Mouse (Mus musculus) thymus, postnatal 36 days (tissue): ENCODE data around the gene Fcgr1.
"Not testable (repeated sequence)": the region's sequence is repeated elsewhere in the genome, so short reads cannot be mapped to it uniquely, and the experiment has no call there.

Experiments used
- DNase-seq, 2 experiments: peaks; one replicate each; pipeline ENCODE4 v3.0.0; 2022; ENCODE audit warnings: mixed read lengths in 2 of 2

Gene Fcgr1

DNA sequence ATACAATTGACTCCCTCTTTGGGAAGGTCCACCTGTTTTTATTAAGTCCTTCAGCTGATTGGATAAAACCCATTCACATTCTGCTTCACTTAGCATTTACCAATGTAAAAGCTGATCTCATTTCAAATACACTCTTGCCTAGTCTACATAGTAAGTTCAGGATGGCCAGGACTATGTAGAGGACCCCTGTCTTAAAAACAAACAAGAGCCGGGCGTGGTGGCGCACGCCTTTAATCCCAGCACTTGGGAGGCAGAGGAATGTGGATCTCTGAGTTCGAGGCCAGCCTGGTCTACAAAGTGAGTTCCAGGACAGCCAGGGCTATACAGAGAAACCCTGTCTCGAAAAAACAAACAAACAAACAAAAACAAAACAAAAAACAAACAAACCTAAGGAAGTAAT lies 30.0 kb upstream of the Fcgr1 start:
- not testable (repeated sequence) for DNase-seq

DNA sequence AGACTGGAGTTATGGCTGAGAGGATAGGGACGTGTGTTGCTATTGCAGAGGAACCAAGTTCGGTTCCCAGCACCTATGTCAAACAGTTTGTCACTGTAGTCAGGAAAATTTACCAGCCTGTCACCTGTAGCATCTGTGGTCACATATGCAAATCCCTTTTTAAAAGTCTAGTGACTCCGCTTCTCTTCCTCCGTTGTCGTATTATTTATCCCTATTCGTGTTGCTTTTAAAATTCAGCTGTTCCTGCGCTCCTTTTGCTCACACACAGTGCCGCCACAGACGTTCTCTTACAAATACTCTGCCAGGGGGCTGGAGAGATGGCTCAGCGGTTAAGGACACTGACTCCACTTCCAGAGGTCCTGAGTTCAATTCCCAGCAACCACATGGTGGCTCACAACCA lies 28.8 kb upstream of the Fcgr1 start:
- no peak for DNase-seq

DNA sequence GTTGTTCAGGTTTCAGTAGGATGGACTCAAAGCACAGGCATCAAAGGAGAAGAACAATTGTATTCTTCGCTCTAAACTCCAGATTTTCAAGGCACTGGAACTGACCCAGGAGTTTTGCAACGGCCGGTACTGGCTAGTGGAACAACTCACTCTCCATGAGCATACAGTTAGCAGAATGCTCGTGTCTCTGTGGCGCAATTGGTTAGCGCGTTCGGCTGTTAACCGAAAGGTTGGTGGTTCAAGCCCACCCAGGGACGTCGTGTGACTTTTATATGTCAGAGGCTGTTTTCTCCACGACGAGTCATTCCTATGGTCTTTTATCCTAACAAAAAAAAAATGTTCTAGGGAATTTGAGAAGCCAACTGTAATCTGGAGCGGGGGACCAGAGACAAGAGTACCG lies 28.1 kb upstream of the Fcgr1 start:
- DNase-seq: no peak

DNA sequence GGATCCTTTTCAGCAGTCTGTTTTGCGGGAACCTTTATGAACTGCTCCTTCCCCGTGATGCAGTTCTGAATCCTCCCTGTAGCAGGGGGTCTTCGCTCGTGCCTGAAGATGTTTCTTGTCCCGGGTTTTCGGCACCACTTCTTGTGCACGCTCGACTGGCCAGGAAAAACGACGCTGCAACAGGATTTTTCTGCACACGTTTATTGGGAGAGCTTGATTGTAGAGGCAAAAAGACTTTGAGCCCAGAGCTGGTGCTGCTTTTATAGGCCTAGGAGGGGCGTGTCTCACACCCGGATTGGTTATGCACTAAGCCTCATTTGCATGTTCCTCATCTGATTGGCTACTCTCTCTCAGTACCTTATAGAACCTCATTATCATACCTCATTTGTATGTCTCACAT lies 26.2 kb upstream of the Fcgr1 start:
- not testable (repeated sequence) for DNase-seq

- no peak for DNase-seq
Measured at GRCm38 (mm10) chr3:96312341-96313098, 18.8 kb upstream of the Fcgr1 start.

DNA sequence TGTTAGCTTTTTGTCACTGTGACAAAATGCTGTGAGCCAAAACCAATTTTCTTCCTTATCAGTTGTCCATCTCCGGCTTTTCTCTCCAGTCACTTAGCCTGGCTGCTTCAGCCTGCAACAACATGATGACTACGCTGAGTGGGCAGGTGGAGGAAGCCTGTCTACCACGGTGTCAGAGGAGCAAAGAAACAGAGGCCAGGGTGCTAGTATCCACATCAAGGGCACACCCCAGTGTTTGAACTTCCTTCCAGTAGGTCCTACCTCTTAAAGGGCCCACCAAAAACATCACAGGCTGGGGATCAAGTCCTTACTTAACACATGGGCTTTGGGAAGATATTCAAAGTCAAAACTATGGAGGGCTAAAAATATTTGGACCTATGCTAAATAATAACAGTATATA lies 15.7 kb upstream of the Fcgr1 start:
- DNase-seq: no peak

GRCm38 (mm10) chr3:96306506-96306905 lies 12.7 kb upstream of the Fcgr1 start:
- peak; percentile 24 to 28 for DNase-seq

- no peak for DNase-seq
Measured at GRCm38 (mm10) chr3:96302076-96302475, 8.3 kb upstream of the Fcgr1 start.

DNA sequence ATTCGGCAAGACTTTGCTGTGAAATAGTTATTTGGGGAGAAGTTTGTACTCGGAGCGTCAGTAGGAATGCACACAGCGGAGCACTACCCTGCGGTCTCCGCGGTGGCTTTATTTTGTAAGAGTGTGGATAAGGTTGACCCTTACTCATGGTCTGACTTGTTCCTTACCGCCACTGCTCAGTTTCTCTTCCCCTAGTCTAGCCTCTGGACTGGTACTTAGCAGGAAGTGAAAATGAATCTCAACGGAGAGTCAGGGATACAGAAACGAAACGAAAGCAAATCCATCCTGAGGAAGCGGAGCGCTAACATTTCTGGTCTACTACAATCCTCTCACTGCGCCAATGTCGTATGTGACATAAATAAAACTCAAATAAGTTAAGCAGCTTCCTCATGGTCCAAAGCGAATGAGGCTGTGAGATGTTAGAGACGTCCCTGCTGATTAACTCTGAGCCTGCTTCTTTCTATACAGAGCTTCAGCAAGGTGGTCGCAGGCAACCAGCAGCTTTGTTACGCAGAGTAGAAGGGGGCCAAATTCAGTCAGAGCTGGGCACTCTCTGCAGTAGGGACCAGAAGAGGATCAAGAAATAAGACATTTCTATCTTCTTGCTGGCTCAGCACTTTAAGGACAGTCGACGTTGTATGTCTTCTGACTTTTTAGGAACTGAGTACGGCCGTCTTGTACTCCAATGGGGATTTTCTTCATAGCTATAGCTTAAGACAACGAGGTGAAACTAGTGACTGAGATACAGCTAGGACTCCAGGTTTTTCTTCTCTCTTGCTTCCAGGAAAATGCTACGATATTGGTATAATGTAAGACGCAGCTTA lies 7.1 kb upstream of the Fcgr1 start:
- DNase-seq: no peak

DNA sequence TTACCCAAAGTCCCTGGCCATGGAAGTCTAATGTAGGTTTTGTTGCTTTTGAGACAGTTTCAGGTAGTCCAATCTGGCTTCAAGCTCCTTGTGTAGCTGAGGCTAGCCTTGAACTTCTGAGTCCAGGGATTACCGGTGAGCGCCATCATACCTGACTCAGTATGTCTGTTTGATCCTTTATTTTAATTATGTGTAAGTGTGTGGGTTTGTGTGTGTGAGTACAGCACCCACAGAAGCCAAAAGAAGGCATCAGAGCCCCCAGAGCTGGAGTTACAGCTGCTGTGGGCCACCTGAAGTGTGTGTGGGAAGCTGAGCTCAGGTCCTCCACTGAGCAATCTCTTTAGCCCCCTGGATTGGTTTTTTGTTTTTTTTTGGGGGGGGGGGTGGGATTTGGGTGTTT lies 5.8 kb upstream of the Fcgr1 start:
- DNase-seq: no peak

DNA sequence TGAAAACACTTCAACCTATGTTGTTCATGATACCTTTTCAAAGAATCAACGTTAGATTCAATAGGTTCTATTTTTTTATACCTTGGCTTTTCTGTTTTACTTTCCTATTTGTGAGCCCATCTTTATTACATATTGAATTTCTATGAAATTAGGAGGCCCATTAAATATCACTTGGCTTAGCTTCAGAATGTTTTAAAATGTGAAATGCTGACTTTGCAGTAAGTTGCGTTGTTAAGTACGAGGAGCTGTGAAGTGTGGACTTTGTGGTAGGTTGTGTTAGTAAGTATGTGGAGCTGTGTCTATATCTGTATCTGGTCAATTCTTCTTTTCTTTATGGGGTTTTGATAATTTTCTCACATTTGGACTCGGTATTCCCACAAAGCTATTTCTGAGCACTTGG lies 4.6 kb upstream of the Fcgr1 start:
- no peak for DNase-seq

DNA sequence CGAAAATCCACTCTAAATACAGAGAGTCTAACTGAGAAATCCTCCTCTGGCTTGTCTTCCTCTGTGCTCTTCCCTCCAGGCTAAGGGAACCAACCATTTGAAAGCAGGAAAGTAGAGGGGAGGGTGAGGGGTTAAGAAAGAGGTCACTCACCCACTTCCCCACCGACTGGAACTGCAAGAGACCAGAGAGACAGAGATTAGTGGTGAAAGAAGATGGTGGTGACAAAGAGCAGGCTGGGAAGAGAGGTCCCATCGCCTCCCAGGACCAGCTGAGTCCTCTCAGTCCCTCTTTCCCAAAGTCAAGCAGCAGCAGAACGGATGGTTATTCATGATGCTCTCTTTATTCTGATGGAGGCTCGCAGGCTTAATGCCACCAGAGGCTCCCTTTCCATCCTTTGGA lies 401 bp downstream of the Fcgr1 start:
- no peak for DNase-seq

DNA sequence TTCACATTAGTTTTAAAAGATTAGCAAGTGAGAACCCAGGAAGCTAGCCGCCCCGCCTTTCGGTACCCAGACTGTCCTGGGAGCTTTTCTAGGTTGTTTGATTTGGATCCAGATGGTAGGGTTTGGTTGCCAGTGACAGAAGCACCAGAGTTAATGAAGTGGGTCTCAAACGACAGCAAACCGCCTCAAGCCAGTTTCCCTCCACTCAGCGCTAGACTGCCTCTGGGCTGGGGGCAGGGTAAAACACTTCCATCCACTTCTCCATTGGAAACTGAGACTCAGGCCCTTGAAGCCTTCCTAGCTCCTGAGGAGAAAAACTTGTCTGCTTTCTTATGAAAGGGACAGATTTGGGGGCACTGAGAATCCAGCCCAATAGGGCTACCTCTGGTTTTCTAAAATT lies 1.1 kb downstream of the Fcgr1 start:
- DNase-seq: no peak

DNA sequence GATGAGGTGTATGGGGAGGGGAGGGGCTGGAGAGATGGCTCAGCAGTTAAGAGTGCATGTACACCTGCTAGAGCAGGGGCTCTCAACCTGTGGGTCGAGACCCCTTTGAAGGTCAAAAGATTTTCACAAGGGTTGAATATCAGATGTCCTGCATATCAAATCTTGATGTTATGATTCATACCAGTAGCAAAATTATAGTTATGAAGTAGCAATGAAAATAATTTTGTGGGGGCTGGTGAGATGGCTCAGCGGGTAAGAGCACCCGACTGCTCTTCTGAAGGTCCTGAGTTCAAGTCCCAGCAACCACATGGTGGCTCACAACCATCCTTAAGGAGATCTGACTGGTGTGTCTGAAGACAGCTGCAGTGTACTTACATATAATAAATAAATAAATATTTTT lies 3.0 kb downstream of the Fcgr1 start:
- DNase-seq: not testable (repeated sequence)

DNA sequence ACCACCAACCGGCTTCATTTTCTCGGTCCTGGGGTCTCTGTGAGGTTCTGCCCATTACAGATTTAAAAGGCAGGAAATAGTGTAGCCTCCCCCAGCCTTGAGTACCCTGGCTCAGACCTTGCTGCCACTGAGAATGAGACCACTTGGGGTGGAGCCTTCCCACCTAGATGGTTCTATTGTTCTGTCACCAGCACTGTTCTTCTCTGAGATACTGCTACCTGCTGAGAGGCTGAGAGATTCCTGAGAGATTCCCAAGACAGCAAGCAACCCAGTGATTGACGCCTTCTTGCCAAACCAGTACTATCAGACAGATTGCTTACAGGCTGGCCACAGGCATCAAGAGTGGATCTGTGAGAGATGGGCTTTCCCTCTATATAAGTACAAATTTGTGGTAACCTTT lies 4.6 kb downstream of the Fcgr1 start:
- no peak for DNase-seq

- not testable (repeated sequence) for DNase-seq
Measured at GRCm38 (mm10) chr3:96287334-96287733, 6.4 kb downstream of the Fcgr1 start.

DNA sequence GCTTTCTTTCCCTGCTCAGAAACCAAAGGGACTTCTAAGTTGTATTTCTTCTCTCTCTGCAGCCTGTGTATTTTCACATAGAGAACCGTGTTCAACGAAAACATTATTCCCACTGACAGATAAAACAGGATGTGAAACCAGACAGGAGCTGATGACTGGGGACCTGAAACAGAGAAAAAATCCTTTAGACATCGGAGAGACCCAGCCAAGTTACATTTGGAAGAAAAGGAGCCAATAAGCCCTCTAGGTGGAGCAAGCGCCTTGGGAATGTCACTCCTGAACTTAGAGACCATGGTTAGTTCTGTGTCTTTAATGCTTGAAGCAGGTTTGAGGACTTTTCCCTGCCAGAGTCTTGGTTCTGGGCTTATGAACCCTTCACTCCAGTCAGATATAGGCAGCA lies 9.3 kb downstream of the Fcgr1 start:
- DNase-seq: no peak

DNA sequence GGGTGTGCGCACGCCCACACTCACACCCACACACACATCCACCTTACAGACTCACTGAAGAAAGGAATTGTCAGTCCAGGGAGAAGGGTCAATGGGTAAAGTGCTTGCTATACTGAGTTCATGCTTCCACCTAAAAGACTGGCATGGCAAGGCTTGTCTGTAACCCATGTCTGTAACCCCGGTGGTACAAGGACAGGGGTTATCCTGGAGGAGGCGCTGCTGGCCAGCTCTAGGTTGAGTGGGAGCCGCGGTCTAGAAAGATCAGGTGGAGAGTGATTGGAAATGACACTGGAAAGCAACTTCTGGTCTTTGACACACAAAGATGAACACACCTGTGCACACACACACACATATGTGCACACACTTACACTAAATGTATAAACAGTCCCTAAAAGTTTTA lies 13.1 kb downstream of the Fcgr1 start:
- DNase-seq: no peak

DNA sequence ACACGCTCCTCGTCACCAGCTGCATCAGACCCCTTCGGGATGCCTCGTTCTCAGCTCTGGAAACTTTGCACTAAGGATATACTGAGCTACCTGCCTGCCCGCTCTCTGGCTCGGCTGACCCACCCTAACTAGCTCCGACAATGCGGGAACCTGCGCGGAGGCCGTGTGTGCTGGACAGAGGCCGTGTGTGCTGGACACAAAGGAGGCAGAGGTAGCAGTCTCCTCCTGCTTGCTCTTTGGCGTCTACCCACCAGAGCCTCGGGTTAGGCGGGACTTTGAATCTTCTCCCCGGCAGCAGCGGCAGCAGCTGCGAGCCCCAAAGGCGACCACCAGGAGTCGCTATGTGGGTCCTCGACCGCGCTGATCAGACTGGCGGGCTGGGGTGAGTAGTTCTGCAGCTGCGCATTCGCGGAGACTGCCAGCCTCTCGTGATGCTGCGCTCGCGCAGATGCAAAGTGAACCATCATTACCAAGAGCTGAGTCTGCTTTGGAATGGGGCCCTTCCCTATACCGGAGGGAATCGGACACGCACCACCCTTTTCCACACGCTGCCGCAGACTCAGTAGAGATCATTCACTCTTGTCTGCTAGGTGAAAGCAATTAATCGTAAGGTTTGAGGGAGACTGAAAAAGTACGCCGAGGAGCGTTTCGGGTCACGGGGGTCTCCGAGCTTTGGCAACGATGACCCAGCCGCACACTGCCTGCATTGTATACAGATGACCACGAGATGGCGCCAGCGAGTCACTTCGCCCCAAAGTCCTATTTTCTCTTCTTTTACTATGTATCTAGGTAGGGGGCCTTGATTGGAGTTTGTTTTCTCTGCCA lies 15.8 kb downstream of the Fcgr1 start:
- DNase-seq: peak; percentile 95

DNA sequence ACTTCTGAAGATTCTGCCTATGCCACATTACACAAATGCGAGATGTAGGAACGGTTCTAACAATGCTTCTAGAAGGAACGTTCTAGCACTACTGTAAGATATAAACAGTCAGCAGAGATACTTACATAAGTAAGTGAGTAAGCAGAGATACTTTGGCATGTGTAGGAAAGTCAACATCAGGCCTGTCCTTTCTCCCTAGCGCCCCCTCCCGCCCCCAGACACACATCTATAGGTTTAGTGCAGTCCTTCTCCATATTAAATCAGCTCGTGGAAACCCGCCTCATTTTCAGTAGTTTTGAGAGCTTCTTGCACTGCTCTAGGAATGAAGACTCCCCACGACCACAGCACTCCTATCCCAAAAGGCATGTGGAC lies 16.4 kb downstream of the Fcgr1 start:
- DNase-seq: peak; percentile 84 to 85

DNA sequence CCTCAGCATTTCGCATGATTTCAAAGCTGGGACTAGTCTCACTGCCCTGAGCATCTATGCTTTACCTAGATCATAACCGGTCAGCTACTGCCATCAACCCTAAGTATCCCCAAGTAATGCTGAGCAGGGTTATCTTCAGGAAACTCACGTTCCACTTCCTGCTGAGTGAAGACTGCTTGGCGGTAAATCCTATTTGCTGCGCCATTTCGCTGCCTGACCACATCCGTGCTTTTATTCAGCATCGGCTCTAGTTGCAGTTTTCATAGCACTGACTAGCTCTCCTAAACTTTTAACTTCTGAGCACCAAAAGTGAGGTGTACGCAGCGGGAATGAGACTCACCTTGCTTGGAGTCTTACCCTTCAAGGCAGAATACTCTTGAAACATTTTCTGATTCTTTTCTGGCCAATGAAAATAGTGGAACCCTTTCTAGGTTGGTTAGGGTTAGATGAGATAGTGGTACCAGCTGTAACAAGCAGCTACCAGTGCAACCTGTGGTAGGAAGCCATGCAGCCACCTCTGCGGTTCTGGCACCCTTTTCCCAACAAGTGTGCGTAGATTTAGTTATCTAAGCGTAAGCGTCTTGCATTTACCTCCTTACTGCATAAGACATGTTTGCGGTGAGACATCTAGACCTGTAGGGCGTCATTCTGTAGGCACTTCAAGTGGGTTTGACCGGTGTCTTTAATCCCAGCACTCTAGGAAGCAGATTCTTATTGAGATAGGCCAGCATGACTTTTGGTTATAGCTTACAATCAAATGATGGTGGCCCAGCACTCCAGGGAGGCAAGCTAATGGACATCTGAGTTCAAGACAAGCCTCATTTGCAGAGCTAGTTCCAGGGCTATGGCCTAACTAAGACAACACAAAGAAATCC lies 19.9 kb downstream of the Fcgr1 start:
- peak; percentile 54 to 63 for DNase-seq
